Mouse (Mus musculus): Measurements from ENCODE around the gene Gm20388. TPM values are rescaled to one million over a fixed set of nuclear protein-coding genes. Genes with fewer than 3 reads are reported as not detected.

Gm20388 gene
- polyA plus RNA-seq, 1 experiment from 2014 or later: 47.1 TPM

GRCm38 (mm10) chr8:122961458-122961857, 3050.8 kb downstream of the Gm20388 start:
- WGBS (ENCODE audit: missing documents): 14% methylated on average over 2 of the region's 2 CpGs
- no peaks in the 10 kb centered on the region for H3K36me3 ChIP-seq (ENCODE audit: inconsistent target)
- H3K79me2 ChIP-seq (ENCODE audit: inconsistent target): peaks cover 100% of the 10 kb centered on the region
- H3K27ac ChIP-seq: no peak overlapping the region
- H3K4me3 ChIP-seq (ENCODE audit: inconsistent target): no peak overlapping the region

GRCm38 (mm10) chr8:122962046-122962445, 3051.4 kb downstream of the Gm20388 start:
- no peaks in the 10 kb centered on the region for H3K36me3 ChIP-seq (ENCODE audit: inconsistent target)
- 14% methylated on average over 5 of the region's 5 CpGs for WGBS (ENCODE audit: missing documents)
- no peak overlapping the region for H3K27ac ChIP-seq
- H3K79me2 ChIP-seq (ENCODE audit: inconsistent target): peaks cover 100% of the 10 kb centered on the region
- no peak overlapping the region for H3K4me3 ChIP-seq (ENCODE audit: inconsistent target)

GRCm38 (mm10) chr8:122966638-122967037, 3056.0 kb downstream of the Gm20388 start:
- peaks cover 100% of the 10 kb centered on the region for H3K79me2 ChIP-seq (ENCODE audit: inconsistent target)
- no peak overlapping the region for H3K27ac ChIP-seq
- H3K4me3 ChIP-seq (ENCODE audit: inconsistent target): no peak overlapping the region
- no peaks in the 10 kb centered on the region for H3K36me3 ChIP-seq (ENCODE audit: inconsistent target)
- 51% methylated on average over 3 of the region's 3 CpGs for WGBS (ENCODE audit: missing documents)

GRCm38 (mm10) chr8:122968145-122968544, 3057.5 kb downstream of the Gm20388 start:
- H3K36me3 ChIP-seq (ENCODE audit: inconsistent target): no peaks in the 10 kb centered on the region
- WGBS (ENCODE audit: missing documents): 70% methylated on average over 3 of the region's 3 CpGs
- peaks cover 100% of the 10 kb centered on the region for H3K79me2 ChIP-seq (ENCODE audit: inconsistent target)
- no peak overlapping the region for H3K4me3 ChIP-seq (ENCODE audit: inconsistent target)
- H3K27ac ChIP-seq: no peak overlapping the region

GRCm38 (mm10) chr8:122969964-122970620, 3059.5 kb downstream of the Gm20388 start:
- no peak overlapping the region for H3K4me3 ChIP-seq (ENCODE audit: inconsistent target)
- H3K27ac ChIP-seq: no peak overlapping the region
- WGBS (ENCODE audit: missing documents): 98% methylated on average over 3 of the region's 3 CpGs
- H3K79me2 ChIP-seq (ENCODE audit: inconsistent target): peaks cover 100% of the 10 kb centered on the region
- no peaks in the 10 kb centered on the region for H3K36me3 ChIP-seq (ENCODE audit: inconsistent target)

GRCm38 (mm10) chr8:122976046-122976445, 3065.4 kb downstream of the Gm20388 start:
- WGBS (ENCODE audit: missing documents): 66% methylated on average over 4 of the region's 4 CpGs
- H3K36me3 ChIP-seq (ENCODE audit: inconsistent target): no peaks in the 10 kb centered on the region
- no peak overlapping the region for H3K27ac ChIP-seq
- H3K4me3 ChIP-seq (ENCODE audit: inconsistent target): no peak overlapping the region
- peaks cover 100% of the 10 kb centered on the region for H3K79me2 ChIP-seq (ENCODE audit: inconsistent target)

- WGBS (ENCODE audit: missing documents): 37% methylated on average over 3 of the region's 3 CpGs
- Histone ChIP-seq H3K79me2 (ENCODE audit: inconsistent target) (peaks cover 99% of the 10 kb centered on the region), H3K36me3 (ENCODE audit: inconsistent target) (no peaks in the 10 kb centered on the region), H3K27ac (peak overlapping the region; percentile 31), H3K4me3 (ENCODE audit: inconsistent target) (no peak overlapping the region)
These were observed 3068.8 kb downstream of the Gm20388 start for GRCm38 (mm10) chr8:122979424-122979823.

- H3K79me2 ChIP-seq (ENCODE audit: inconsistent target): peaks cover 99% of the 10 kb centered on the region
- 14% methylated on average over 10 of the region's 10 CpGs for WGBS (ENCODE audit: missing documents)
- H3K4me3 ChIP-seq (ENCODE audit: inconsistent target): no peak overlapping the region
- H3K27ac ChIP-seq: peak overlapping the region; percentile 31
- no peaks in the 10 kb centered on the region for H3K36me3 ChIP-seq (ENCODE audit: inconsistent target)
These were observed 3069.3 kb downstream of the Gm20388 start for GRCm38 (mm10) chr8:122979865-122980509.

GRCm38 (mm10) chr8:122981646-122982045, 3071.0 kb downstream of the Gm20388 start:
- Histone ChIP-seq H3K4me3 (ENCODE audit: inconsistent target) (no peak overlapping the region), H3K79me2 (ENCODE audit: inconsistent target) (peaks cover 99% of the 10 kb centered on the region), H3K27ac (no peak overlapping the region), H3K36me3 (ENCODE audit: inconsistent target) (no peaks in the 10 kb centered on the region)
- WGBS (ENCODE audit: missing documents): 74% methylated on average over 5 of the region's 5 CpGs

GRCm38 (mm10) chr8:122983178-122983942, 3072.7 kb downstream of the Gm20388 start:
- no peak overlapping the region for H3K27ac ChIP-seq
- H3K4me3 ChIP-seq (ENCODE audit: inconsistent target): no peak overlapping the region
- 70% methylated on average over 18 of the region's 19 CpGs for WGBS (ENCODE audit: missing documents)
- no peaks in the 10 kb centered on the region for H3K36me3 ChIP-seq (ENCODE audit: inconsistent target)
- H3K79me2 ChIP-seq (ENCODE audit: inconsistent target): peaks cover 99% of the 10 kb centered on the region

- H3K4me3 ChIP-seq (ENCODE audit: inconsistent target): no peak overlapping the region
- peaks cover 99% of the 10 kb centered on the region for H3K79me2 ChIP-seq (ENCODE audit: inconsistent target)
- H3K27ac ChIP-seq: no peak overlapping the region
- WGBS (ENCODE audit: missing documents): 100% methylated on average over 3 of the region's 3 CpGs
- no peaks in the 10 kb centered on the region for H3K36me3 ChIP-seq (ENCODE audit: inconsistent target)
These were observed 3073.5 kb downstream of the Gm20388 start for GRCm38 (mm10) chr8:122984175-122984574.

GRCm38 (mm10) chr8:122986501-122987184, 3076.0 kb downstream of the Gm20388 start:
- WGBS (ENCODE audit: missing documents): 50% methylated on average over 7 of the region's 8 CpGs
- Histone ChIP-seq H3K79me2 (ENCODE audit: inconsistent target) (peaks cover 99% of the 10 kb centered on the region), H3K36me3 (ENCODE audit: inconsistent target) (no peaks in the 10 kb centered on the region), H3K27ac (0 out of 2 replicates have a peak overlapping the region, but pooled peaks have one; percentile 7), H3K4me3 (ENCODE audit: inconsistent target) (no peak overlapping the region)

GRCm38 (mm10) chr8:122987255-122987654, 3076.6 kb downstream of the Gm20388 start:
- Histone ChIP-seq H3K36me3 (ENCODE audit: inconsistent target) (no peaks in the 10 kb centered on the region), H3K4me3 (ENCODE audit: inconsistent target) (no peak overlapping the region), H3K79me2 (ENCODE audit: inconsistent target) (peaks cover 99% of the 10 kb centered on the region), H3K27ac (0 out of 2 replicates have a peak overlapping the region, but pooled peaks have one; percentile 7)
- WGBS (ENCODE audit: missing documents): 8% methylated on average over 2 of the region's 2 CpGs

- no peaks in the 10 kb centered on the region for H3K36me3 ChIP-seq (ENCODE audit: inconsistent target)
- WGBS (ENCODE audit: missing documents): 21% methylated on average over 3 of the region's 3 CpGs
- peaks cover 100% of the 10 kb centered on the region for H3K79me2 ChIP-seq (ENCODE audit: inconsistent target)
- no peak overlapping the region for H3K4me3 ChIP-seq (ENCODE audit: inconsistent target)
- H3K27ac ChIP-seq: 0 out of 2 replicates have a peak overlapping the region, but pooled peaks have one; percentile 1
These were observed 3078.3 kb downstream of the Gm20388 start for GRCm38 (mm10) chr8:122988955-122989354.

All from macrophage (primary cell).